Mouse (Mus musculus) liver, embryonic 11.5 days (tissue): ENCODE results near the gene Taf13. TPM values are rescaled to one million over a fixed set of nuclear protein-coding genes. Genes with fewer than 3 reads are reported as not detected.

ENCODE experiments used
- ATAC-seq: fragments of 200-750 bp; cut with Nextera tagmentation; replicated peaks from 2 replicates; pipeline ENCODE4 v1.8.0; 2017; ENCODE audit warnings: moderate number of reproducible peaks, mild to moderate bottlenecking, moderate TSS enrichment, moderate library complexity; ENCODE audit not compliant: low FRiP score
- DNase-seq: peaks from one replicate; pipeline ENCODE4 v3.0.0-alpha.2; 2017; ENCODE audit warnings: low spot score
- H3K27ac ChIP-seq: fragments of 300-500 bp; sonication (generic); 2 replicates; pipeline ENCODE4 v1.5.1; 2014; ENCODE audit warnings: mild to moderate bottlenecking, low read depth, low read length, control low read depth
- H3K27me3 ChIP-seq: fragments of 300-500 bp; sonication (generic); replicated peaks from 2 replicates; pipeline ENCODE4 v1.6.1; 2014; ENCODE audit warnings: low read length, mixed read lengths; ENCODE audit not compliant: control insufficient read depth, insufficient read depth
- H3K36me3 ChIP-seq: fragments of 300-500 bp; sonication (generic); 2 replicates; pipeline ENCODE4 v1.6.1; 2014; ENCODE audit warnings: mild to moderate bottlenecking, low read length, moderate library complexity, mixed read lengths; ENCODE audit not compliant: control insufficient read depth, insufficient read depth
- H3K4me1 ChIP-seq: fragments of 300-500 bp; sonication (generic); replicated peaks from 2 replicates; pipeline ENCODE4 v1.6.1; 2014; ENCODE audit warnings: low read length, mixed read lengths; ENCODE audit not compliant: control insufficient read depth, insufficient read depth
- H3K4me2 ChIP-seq: fragments of 300-500 bp; sonication (generic); 2 replicates; pipeline ENCODE4 v1.6.1; 2014; ENCODE audit warnings: mild to moderate bottlenecking, control low read depth, moderate library complexity
- H3K4me3 ChIP-seq: fragments of 300-500 bp; sonication (generic); 2 replicates; pipeline ENCODE4 v1.5.1; 2014; ENCODE audit warnings: low read depth, low read length, control low read depth
- H3K9ac ChIP-seq: fragments of 300-500 bp; sonication (generic); 2 replicates; pipeline ENCODE4 v1.6.1; 2014; ENCODE audit warnings: low read depth, low read length, control low read depth
- H3K9me3 ChIP-seq: fragments of 300-500 bp; sonication (generic); 2 replicates; pipeline ENCODE4 v1.6.1; 2016; ENCODE audit warnings: low read length, inconsistent platforms, mixed read lengths; ENCODE audit not compliant: control insufficient read depth
- WGBS: fragments of 180-500 bp; shearing (Covaris S2); extraction: QIAGEN DNeasy Blood & Tissue Kit; methylation state at CpG from one replicate; pipeline ENCODE4 v1.1.7; 2014; 5-methylcytosine and 5-hydroxymethylcytosine counted together
- polyA plus RNA-seq: library from polyadenylated mRNA; unstranded; fragments of >200 nt; fragmentation: Nextera tagmentation; extraction: Ambion mirVana; gene quantifications from 2 replicates; pipeline ENCODE4 v1.2.1, GENCODE M21; 2014

Taf13 gene
- polyA plus RNA-seq, 1 experiment from 2014 or later, result 21.7 TPM

DNA sequence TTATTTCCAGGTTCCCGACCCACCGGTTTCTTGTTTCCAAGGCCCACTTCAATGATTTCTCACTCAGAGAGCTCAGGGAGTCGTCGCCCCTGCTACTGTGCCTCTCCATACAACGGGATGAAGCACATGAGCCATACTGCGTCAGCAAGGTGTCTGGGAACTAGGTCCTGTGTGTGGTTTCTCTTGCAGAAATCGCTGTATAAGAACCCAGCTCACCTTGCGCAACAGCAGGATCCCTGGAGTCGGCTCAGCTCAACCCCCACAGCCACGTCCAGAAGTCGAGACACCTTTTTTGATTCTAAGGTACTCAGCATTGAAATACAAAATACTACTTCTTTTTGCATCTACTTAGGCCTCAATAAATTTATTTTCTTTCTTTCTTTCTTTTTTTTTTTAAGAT lies 29.2 kb upstream of the Taf13 start:
- 76% methylated on average over 11 of the region's 11 CpGs for WGBS
- ATAC-seq, result no peak

DNA sequence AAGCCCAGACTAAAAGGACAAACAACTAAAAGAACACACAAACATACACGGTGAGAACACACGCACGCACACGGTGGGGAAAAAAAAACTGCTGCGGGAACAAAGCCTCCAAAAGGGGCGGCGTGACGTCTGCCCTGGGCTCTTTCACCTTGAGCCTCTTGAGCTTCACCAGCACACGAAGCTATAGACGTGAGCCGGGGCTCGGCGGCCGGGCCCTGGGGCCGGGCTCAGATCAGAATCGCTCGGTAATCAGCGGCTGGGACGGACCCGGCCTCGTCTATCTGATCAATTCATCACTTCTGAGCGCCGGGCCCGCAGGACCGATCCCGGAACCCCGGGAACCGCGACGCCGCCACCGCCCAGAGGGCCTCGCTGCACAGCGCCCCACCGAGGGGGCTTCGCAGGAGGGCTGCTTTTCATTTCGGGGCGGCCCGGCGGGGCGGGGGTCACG lies 17.4 kb upstream of the Taf13 start:
- ATAC-seq, result peak; percentile 69
- DNase-seq, result no peak
- H3K9ac ChIP-seq, result peak overlapping the region; percentile 94
- no peaks in the 10 kb centered on the region for H3K27me3 ChIP-seq
- no peaks in the 10 kb centered on the region for H3K9me3 ChIP-seq
- under 1% methylated on average over 42 of the region's 42 CpGs for WGBS
- no peaks in the 10 kb centered on the region for H3K4me1 ChIP-seq
- peaks cover 3% of the 10 kb centered on the region; the same call in 1 of the 2 replicates for H3K36me3 ChIP-seq
- peak overlapping the region; percentile 77 for H3K4me2 ChIP-seq
- H3K4me3 ChIP-seq, result peak overlapping the region; percentile 77
- peak overlapping the region; percentile 85 for H3K27ac ChIP-seq

More for the DNA sequence above, 29.2 kb upstream of the Taf13 start:
- DNase-seq, result no peak
- Histone ChIP-seq H3K4me1 (0 out of 2 replicates have a peak, but pooled peaks cover 3% of the 10 kb centered on the region), H3K4me2 (no peak overlapping the region), H3K9me3 (no peaks in the 10 kb centered on the region), H3K27ac (no peak overlapping the region), H3K36me3 (no peaks in the 10 kb centered on the region), H3K9ac (no peak overlapping the region), H3K27me3 (0 out of 2 replicates have a peak, but pooled peaks cover 3% of the 10 kb centered on the region), H3K4me3 (no peak overlapping the region)

DNA sequence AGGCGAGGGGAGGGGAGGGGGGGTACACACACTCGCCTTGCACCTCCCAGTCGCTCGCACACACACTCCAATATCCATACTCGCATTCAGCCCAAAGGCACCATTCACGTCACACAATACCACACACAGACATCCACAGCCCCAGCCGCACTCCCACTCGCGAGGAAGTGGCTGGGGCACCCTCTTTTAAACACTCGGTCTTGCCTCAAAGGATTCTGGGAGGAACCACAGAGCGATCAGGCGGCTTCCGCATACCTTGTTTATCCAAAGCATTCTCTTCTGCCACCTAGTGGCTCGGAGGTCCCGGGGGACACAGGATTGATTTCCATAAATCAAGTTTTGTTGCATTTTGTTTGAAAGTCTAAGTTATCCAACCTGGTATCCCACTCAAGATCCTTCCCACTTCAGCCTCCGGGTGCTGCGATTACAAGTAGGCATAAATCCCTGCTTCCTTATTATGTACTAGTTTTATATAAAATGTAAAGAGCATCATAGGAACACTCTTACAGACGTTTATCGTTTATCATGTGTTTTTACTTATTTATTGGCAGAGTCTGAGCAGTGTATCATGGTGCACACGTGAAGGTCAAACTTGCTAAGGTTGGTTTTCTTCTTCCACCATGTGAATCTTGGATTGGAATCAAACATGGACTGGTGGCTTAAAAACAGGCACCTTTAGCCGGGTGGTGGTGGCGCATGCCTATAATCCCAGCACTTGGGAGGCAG lies 16.7 kb upstream of the Taf13 start:
- peak overlapping the region; percentile 85 for H3K27ac ChIP-seq
- H3K27me3 ChIP-seq, result no peaks in the 10 kb centered on the region
- peak overlapping the region; percentile 77 for H3K4me3 ChIP-seq
- peaks cover 3% of the 10 kb centered on the region; the same call in 1 of the 2 replicates for H3K36me3 ChIP-seq
- peak; percentile 88 for DNase-seq
- H3K4me1 ChIP-seq, result no peaks in the 10 kb centered on the region
- H3K9ac ChIP-seq, result peak overlapping the region; percentile 94
- no peaks in the 10 kb centered on the region for H3K9me3 ChIP-seq
- H3K4me2 ChIP-seq, result peak overlapping the region; percentile 77
- peak; percentile 93 for ATAC-seq
- 18% methylated on average over 22 of the region's 22 CpGs for WGBS

DNA sequence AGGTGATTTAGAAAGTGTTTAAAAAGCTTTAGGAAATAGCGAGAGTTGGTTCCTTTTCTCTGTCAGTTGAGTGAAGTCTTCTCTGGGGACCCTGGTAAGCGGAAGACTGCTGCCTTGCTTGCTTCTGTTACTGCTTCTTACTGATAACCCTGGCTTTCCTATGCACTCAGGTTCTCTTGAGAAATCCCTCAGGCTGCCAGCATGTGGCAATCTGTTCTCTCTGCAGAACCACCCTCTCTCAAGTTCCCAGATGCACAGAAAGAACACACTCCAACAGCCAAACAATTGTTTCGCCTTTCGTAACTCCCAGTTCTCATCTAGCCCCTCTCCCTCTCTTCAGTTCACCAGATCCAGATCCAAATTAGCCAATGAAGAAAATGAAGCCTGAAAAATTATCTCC lies 13.6 kb upstream of the Taf13 start:
- peak overlapping the region; percentile 56; the same call in 1 of the 2 replicates for H3K27ac ChIP-seq
- no peak for DNase-seq
- H3K9me3 ChIP-seq, result no peaks in the 10 kb centered on the region
- no peak overlapping the region for H3K9ac ChIP-seq
- peaks cover 9% of the 10 kb centered on the region for H3K4me1 ChIP-seq
- no peak for ATAC-seq
- H3K4me3 ChIP-seq, result no peak overlapping the region
- peaks cover 6% of the 10 kb centered on the region; the same call in 1 of the 2 replicates for H3K36me3 ChIP-seq
- 0 out of 2 replicates have a peak overlapping the region, but pooled peaks have one; percentile 10 for H3K4me2 ChIP-seq
- WGBS, result 83% methylated on average over 4 of the region's 4 CpGs
- H3K27me3 ChIP-seq, result no peaks in the 10 kb centered on the region

DNA sequence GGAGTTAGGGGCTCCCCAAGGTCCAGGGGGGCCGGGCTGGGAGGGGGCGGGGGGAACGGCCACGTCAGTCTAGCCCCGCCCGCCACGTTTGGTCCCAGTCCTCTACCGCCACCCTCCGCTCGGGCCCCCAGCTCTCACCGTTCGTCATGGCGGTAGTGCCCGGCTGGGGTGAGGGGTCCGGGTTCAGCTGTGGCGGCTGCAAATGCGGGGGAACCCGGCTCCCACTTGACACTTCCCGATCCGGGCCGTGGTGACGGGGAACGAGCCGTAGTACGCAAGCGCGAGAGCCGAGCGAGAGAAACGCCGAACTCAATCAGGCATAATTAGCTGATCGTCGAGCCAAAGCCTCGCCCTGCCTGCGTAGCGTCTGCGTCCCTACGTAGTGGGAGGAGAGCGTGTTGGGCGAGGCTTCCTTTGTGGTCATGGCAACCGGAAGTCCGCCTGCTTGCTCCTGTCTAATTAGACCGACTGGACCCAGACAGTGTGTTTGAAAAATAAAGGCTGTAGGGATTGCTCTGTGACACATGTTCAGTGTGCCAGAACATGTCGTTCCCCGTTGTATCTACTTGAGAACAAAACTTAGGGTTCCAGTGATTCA lies 9.3 kb upstream of the Taf13 start, which contains the start of gene Tmem167b:
Tmem167b (minus strand) TSS at position 334 of the 598 bp plus-strand sequence.
- Histone ChIP-seq H3K4me2 (peak within 1 kb of the TSS; percentile 90), H3K27me3 (no peaks in the 10 kb centered on the region), H3K9me3 (no peaks in the 10 kb centered on the region), H3K4me3 (peak within 1 kb of the TSS; percentile 72), H3K9ac (peak within 1 kb of the TSS; percentile 81), H3K4me1 (peaks cover 9% of the 10 kb centered on the region), H3K36me3 (peaks cover 6% of the 10 kb centered on the region; the same call in 1 of the 2 replicates), H3K27ac (peak within 1 kb of the TSS; percentile 92)
- DNase-seq, result peak; percentile 93
- under 1% methylated on average over 45 of the region's 45 CpGs for WGBS
- peak; percentile 96 for ATAC-seq

DNA sequence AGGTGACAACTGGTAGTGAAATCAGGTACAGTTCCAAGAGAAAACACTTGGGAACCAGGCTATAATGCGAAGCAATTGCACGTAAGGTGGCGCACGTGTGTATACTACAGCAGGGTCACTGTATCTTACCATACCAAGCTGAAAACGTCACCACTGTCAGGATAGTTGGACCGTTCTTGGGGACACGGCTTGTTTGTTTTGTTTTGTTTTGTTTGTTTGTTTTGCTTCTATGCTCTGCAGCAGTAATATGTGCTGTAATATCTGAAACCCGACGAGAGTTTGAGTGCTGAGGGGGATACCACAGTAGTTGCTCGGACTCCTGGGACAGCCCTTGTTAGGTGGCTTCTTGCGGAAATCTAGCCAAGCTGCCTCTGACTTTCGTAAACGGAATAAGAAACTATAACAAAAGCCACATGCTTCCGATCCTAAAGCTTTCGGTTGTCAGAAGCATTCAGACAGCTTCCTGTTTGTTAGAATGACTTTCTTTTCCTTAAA lies 8.7 kb upstream of the Taf13 start:
- Histone ChIP-seq H3K27me3 (no peaks in the 10 kb centered on the region), H3K4me1 (peaks cover 9% of the 10 kb centered on the region), H3K9me3 (no peaks in the 10 kb centered on the region), H3K27ac (peak overlapping the region; percentile 92), H3K9ac (peak overlapping the region; percentile 59), H3K4me3 (peak overlapping the region; percentile 72), H3K4me2 (peak overlapping the region; percentile 90), H3K36me3 (peaks cover 6% of the 10 kb centered on the region; the same call in 1 of the 2 replicates)
- DNase-seq, result no peak
- ATAC-seq, result peak; percentile 69
- WGBS, result 5% methylated on average over 15 of the region's 15 CpGs

DNA sequence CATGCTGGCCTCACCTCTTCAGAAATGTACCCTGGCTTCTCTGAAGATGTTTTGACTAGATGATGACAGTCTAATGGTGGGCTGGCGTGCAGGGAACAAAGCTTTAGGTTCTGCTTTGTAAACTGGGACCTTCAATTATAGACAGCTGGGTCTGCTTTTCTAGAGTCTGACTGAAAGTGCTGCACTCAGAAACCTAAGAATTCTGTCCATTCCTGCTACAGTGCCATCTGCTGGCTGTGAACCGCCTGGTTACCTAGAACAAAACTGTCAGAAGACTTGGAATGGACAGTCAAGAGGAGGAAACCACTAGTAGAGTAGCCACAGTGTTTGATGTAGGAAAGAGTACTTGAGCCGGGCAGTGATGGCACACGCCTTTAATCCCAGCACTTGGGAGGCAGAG lies 8.2 kb upstream of the Taf13 start:
- DNase-seq (peak; percentile 58), ATAC-seq (peak; percentile 26)
- peak overlapping the region; percentile 72 for H3K4me3 ChIP-seq
- peak overlapping the region; percentile 92 for H3K27ac ChIP-seq
- no peaks in the 10 kb centered on the region for H3K27me3 ChIP-seq
- peaks cover 9% of the 10 kb centered on the region for H3K4me1 ChIP-seq
- H3K9me3 ChIP-seq, result no peaks in the 10 kb centered on the region
- peak overlapping the region; percentile 59 for H3K9ac ChIP-seq
- peak overlapping the region; percentile 90 for H3K4me2 ChIP-seq
- H3K36me3 ChIP-seq, result peaks cover 4% of the 10 kb centered on the region; the same call in 1 of the 2 replicates
- WGBS, result 4% methylated on average over 4 of the region's 4 CpGs

DNA sequence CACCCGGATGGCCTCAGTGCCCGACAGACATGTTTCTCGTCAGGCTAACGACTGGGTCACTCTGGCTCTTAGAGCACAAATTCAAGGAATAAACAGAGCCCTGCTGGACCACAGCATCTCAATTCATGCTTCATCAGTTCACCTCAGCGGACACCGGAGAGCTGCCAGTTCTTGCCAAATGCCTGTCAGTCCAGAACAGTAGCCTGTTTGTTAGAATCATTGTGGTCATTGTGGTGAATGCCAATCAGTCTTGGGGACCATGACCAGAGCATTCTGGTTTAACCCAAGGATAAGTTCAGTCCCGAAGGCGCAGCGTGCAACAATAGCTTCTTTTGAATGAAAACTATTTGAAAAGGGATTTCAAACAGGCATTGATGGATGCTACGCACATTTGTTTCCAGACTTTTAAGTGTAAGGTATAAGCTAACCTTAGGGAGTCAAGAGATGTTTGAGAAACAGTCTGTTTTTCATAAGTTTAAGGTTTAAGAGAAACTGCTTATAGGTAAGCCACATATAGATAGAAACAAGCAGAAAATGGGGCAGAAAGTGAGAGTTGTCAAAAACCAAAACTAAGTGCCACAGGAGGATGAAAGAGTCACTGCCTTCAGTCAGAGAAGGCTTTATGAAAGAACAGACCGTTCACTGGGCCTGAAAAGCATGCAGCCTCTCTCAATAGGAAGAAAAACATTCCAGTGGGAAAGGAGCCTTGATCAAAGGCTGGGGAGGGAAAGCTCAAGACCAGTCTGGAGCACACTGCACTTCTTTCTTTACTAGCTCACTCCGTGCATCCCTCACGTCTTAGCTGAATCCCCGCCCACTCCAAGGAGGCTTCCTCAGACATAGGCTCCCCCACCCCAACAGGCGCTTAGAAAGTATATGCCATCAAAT lies 3.3 kb upstream of the Taf13 start:
- no peaks in the 10 kb centered on the region for H3K9me3 ChIP-seq
- ATAC-seq (no peak), DNase-seq (no peak)
- H3K4me3 ChIP-seq, result no peak overlapping the region
- 66% methylated on average over 15 of the region's 15 CpGs for WGBS
- H3K27ac ChIP-seq, result no peak overlapping the region
- H3K4me1 ChIP-seq, result peaks cover 5% of the 10 kb centered on the region
- no peak overlapping the region for H3K4me2 ChIP-seq
- H3K27me3 ChIP-seq, result 0 out of 2 replicates have a peak, but pooled peaks cover 2% of the 10 kb centered on the region
- no peaks in the 10 kb centered on the region for H3K36me3 ChIP-seq
- H3K9ac ChIP-seq, result 0 out of 2 replicates have a peak overlapping the region, but pooled peaks have one; percentile 25
